Mouse (Mus musculus) forebrain, embryonic 16.5 days (tissue): Measurements from ENCODE around the gene A630095N17Rik. TPM values are rescaled to one million over a fixed set of nuclear protein-coding genes. Genes with fewer than 3 reads are reported as not detected.
A peak's percentile ranks its signal among the peaks of the same experiment; 100 is the strongest.

ENCODE experiments used
- ATAC-seq: fragments of 200-750 bp; cut with Nextera tagmentation; 2 replicates; pipeline ENCODE4 v1.8.0; 2017; ENCODE audit warnings: mild to moderate bottlenecking, moderate library complexity
- H3K27ac ChIP-seq: fragments of 300-500 bp; sonication (generic); 2 replicates; pipeline ENCODE4 v1.5.1; 2014; ENCODE audit warnings: low read length, control low read depth
- H3K27me3 ChIP-seq: fragments of 300-500 bp; sonication (generic); replicated peaks from 2 replicates; pipeline ENCODE4 v1.6.1; 2014; ENCODE audit warnings: low read length; ENCODE audit not compliant: control insufficient read depth, insufficient read depth
- H3K36me3 ChIP-seq: fragments of 300-500 bp; sonication (generic); 2 replicates; pipeline ENCODE4 v1.6.1; 2014; ENCODE audit not compliant: control insufficient read depth, insufficient read depth
- H3K4me1 ChIP-seq: fragments of 300-500 bp; sonication (generic); replicated peaks from 2 replicates; pipeline ENCODE4 v1.6.1; 2014; ENCODE audit warnings: low read length; ENCODE audit not compliant: control insufficient read depth, insufficient read depth
- H3K4me2 ChIP-seq: fragments of 300-500 bp; sonication (generic); 2 replicates; pipeline ENCODE4 v1.6.1; 2014; ENCODE audit warnings: mild to moderate bottlenecking, low read length, control low read depth
- H3K4me3 ChIP-seq: fragments of 300-500 bp; sonication (generic); replicated peaks from 2 replicates; pipeline ENCODE4 v1.5.1; 2014; ENCODE audit warnings: mild to moderate bottlenecking, low read length, control low read depth
- H3K9ac ChIP-seq: fragments of 300-500 bp; sonication (generic); replicated peaks from 2 replicates; pipeline ENCODE4 v1.6.1; 2014; ENCODE audit warnings: low read depth, low read length, control low read depth
- H3K9me3 ChIP-seq: fragments of 300-500 bp; sonication (generic); 2 replicates; pipeline ENCODE4 v1.6.1; 2016; ENCODE audit warnings: low read length; ENCODE audit not compliant: control insufficient read depth
- WGBS: fragments of 180-500 bp; shearing (Covaris S2); extraction: QIAGEN DNeasy Blood & Tissue Kit; methylation state at CpG from one replicate; pipeline ENCODE4 v1.1.7; 2014; 5-methylcytosine and 5-hydroxymethylcytosine counted together
- polyA plus RNA-seq: library from polyadenylated mRNA; unstranded; fragments of >200 nt; fragmentation: Nextera tagmentation; extraction: Ambion mirVana; gene quantifications from 2 replicates; pipeline ENCODE4 v1.2.1, GENCODE M21; 2015

Gene A630095N17Rik
- polyA plus RNA-seq, 1 experiment from 2014 or later: not detected

GRCm38 (mm10) chr1:75227653-75228052 lies 4.2 kb downstream of the A630095N17Rik start:
- H3K27ac ChIP-seq: no peak overlapping the region
- H3K4me1 ChIP-seq: no peaks in the 10 kb centered on the region
- ATAC-seq: no peak
- no peaks in the 10 kb centered on the region for H3K9me3 ChIP-seq
- no peak overlapping the region for H3K4me3 ChIP-seq
- H3K36me3 ChIP-seq: no peaks in the 10 kb centered on the region
- whole genome bisulfite sequencing: 74% methylated on average over 1 of the region's 1 CpGs
- no peak overlapping the region for H3K4me2 ChIP-seq
- H3K27me3 ChIP-seq: 0 out of 2 replicates have a peak, but pooled peaks cover 2% of the 10 kb centered on the region
- no peak overlapping the region for H3K9ac ChIP-seq

GRCm38 (mm10) chr1:75226138-75226537 lies 5.8 kb downstream of the A630095N17Rik start:
- Histone ChIP-seq H3K4me1 (no peaks in the 10 kb centered on the region), H3K36me3 (no peaks in the 10 kb centered on the region), H3K27me3 (peaks cover 8% of the 10 kb centered on the region), H3K27ac (no peak overlapping the region), H3K9me3 (no peaks in the 10 kb centered on the region), H3K4me3 (no peak overlapping the region), H3K4me2 (no peak overlapping the region), H3K9ac (no peak overlapping the region)
- WGBS: 65% methylated on average over 2 of the region's 2 CpGs
- no peak for ATAC-seq

- Histone ChIP-seq H3K36me3 (no peaks in the 10 kb centered on the region), H3K4me1 (no peaks in the 10 kb centered on the region), H3K4me2 (no peak overlapping the region), H3K27me3 (peaks cover 14% of the 10 kb centered on the region), H3K9ac (no peak overlapping the region), H3K9me3 (no peaks in the 10 kb centered on the region), H3K27ac (no peak overlapping the region), H3K4me3 (no peak overlapping the region)
- ATAC-seq: no peak
- 49% methylated on average over 3 of the region's 3 CpGs for WGBS
Observed at GRCm38 (mm10) chr1:75225473-75225872, 6.4 kb downstream of the A630095N17Rik start.

GRCm38 (mm10) chr1:75223532-75223931 lies 8.4 kb downstream of the A630095N17Rik start:
- Histone ChIP-seq H3K27ac (no peak overlapping the region), H3K9me3 (no peaks in the 10 kb centered on the region), H3K9ac (no peak overlapping the region), H3K4me1 (peaks cover 11% of the 10 kb centered on the region), H3K4me2 (no peak overlapping the region), H3K27me3 (peaks cover 29% of the 10 kb centered on the region), H3K4me3 (no peak overlapping the region), H3K36me3 (no peaks in the 10 kb centered on the region)
- WGBS: 70% methylated on average over 6 of the region's 6 CpGs
- no peak for ATAC-seq

- no peak for ATAC-seq
- 81% methylated on average over 6 of the region's 6 CpGs for WGBS
Observed at GRCm38 (mm10) chr1:75222926-75223325, 9.0 kb downstream of the A630095N17Rik start.

GRCm38 (mm10) chr1:75221538-75221937 lies 10.4 kb downstream of the A630095N17Rik start:
- Histone ChIP-seq H3K9me3 (no peaks in the 10 kb centered on the region), H3K27ac (no peak overlapping the region), H3K4me2 (no peak overlapping the region), H3K27me3 (peaks cover 32% of the 10 kb centered on the region), H3K4me1 (peaks cover 18% of the 10 kb centered on the region), H3K9ac (no peak overlapping the region), H3K36me3 (no peaks in the 10 kb centered on the region), H3K4me3 (no peak overlapping the region)
- WGBS: 73% methylated on average over 3 of the region's 3 CpGs
- ATAC-seq: no peak

More at GRCm38 (mm10) chr1:75222926-75223325, 9.0 kb downstream of the A630095N17Rik start:
- Histone ChIP-seq H3K36me3 (no peaks in the 10 kb centered on the region), H3K27me3 (peaks cover 32% of the 10 kb centered on the region), H3K27ac (no peak overlapping the region), H3K9ac (no peak overlapping the region), H3K4me1 (peaks cover 17% of the 10 kb centered on the region), H3K4me2 (no peak overlapping the region), H3K9me3 (no peaks in the 10 kb centered on the region), H3K4me3 (no peak overlapping the region)

GRCm38 (mm10) chr1:75219531-75219930 lies 12.4 kb downstream of the A630095N17Rik start, which contains the start of gene Tuba4a:
Gene Tuba4a (minus strand): TSS chr1:75219865.
- H3K27ac ChIP-seq: no peak within 1 kb of the TSS; the same call in 1 of the 2 replicates
- H3K9me3 ChIP-seq: no peaks in the 10 kb centered on the region
- H3K4me1 ChIP-seq: peaks cover 18% of the 10 kb centered on the region
- under 1% methylated on average over 34 of the region's 34 CpGs for WGBS
- H3K4me2 ChIP-seq: peak within 1 kb of the TSS; percentile 94
- peak; percentile 50 for ATAC-seq
- peak within 1 kb of the TSS; percentile 56 for H3K4me3 ChIP-seq
- H3K36me3 ChIP-seq: 0 out of 2 replicates have a peak, but pooled peaks cover 2% of the 10 kb centered on the region
- peak within 1 kb of the TSS; percentile 63 for H3K9ac ChIP-seq
- peaks cover 32% of the 10 kb centered on the region for H3K27me3 ChIP-seq

GRCm38 (mm10) chr1:75219078-75219477 lies 12.8 kb downstream of the A630095N17Rik start:
- peak overlapping the region; percentile 94 for H3K4me2 ChIP-seq
- ATAC-seq: peak; percentile 89
- H3K4me1 ChIP-seq: peaks cover 18% of the 10 kb centered on the region
- H3K27me3 ChIP-seq: peaks cover 32% of the 10 kb centered on the region
- H3K36me3 ChIP-seq: 0 out of 2 replicates have a peak, but pooled peaks cover 3% of the 10 kb centered on the region
- no peaks in the 10 kb centered on the region for H3K9me3 ChIP-seq
- H3K4me3 ChIP-seq: peak overlapping the region; percentile 56
- peak overlapping the region; percentile 63 for H3K9ac ChIP-seq
- 0% methylated on average over 24 of the region's 24 CpGs for WGBS
- H3K27ac ChIP-seq: no peak overlapping the region

GRCm38 (mm10) chr1:75218227-75219001 lies 13.5 kb downstream of the A630095N17Rik start:
- Histone ChIP-seq H3K9me3 (no peaks in the 10 kb centered on the region), H3K27ac (peak overlapping the region; percentile 8; the same call in 1 of the 2 replicates), H3K4me2 (peak overlapping the region; percentile 94), H3K36me3 (peaks cover 7% of the 10 kb centered on the region; the same call in 1 of the 2 replicates), H3K27me3 (peaks cover 31% of the 10 kb centered on the region), H3K4me1 (peaks cover 18% of the 10 kb centered on the region), H3K4me3 (peak overlapping the region; percentile 56), H3K9ac (peak overlapping the region; percentile 63)
- 2% methylated on average over 38 of the region's 38 CpGs for WGBS
- ATAC-seq: peak; percentile 51
